Mouse (Mus musculus) lung, postnatal 0 days (tissue): ENCODE measurements around the gene Ccdc30. TPM values are rescaled to one million over a fixed set of nuclear protein-coding genes. Genes with fewer than 3 reads are reported as not detected.

Experiments
- ATAC-seq: fragments of 200-750 bp; cut with Nextera tagmentation; 2 replicates; pipeline ENCODE4 v1.8.0; 2017; ENCODE audit warnings: moderate library complexity
- DNase-seq: peaks from one replicate; pipeline ENCODE4 v3.0.0-alpha.2; 2016; ENCODE audit warnings: low spot score
- H3K27ac ChIP-seq: fragments of 300-500 bp; sonication (generic); 2 replicates; pipeline ENCODE4 v1.5.1; 2014; ENCODE audit warnings: antibody characterized with exemption, mild to moderate bottlenecking, low read length, mixed read lengths
- H3K27me3 ChIP-seq: fragments of 300-500 bp; sonication (generic); replicated peaks from 2 replicates; pipeline ENCODE4 v1.6.1; 2014; ENCODE audit warnings: low read length, mixed read lengths; ENCODE audit not compliant: insufficient read depth
- H3K36me3 ChIP-seq: fragments of 300-500 bp; sonication (generic); 2 replicates; pipeline ENCODE4 v1.6.1; 2014; ENCODE audit warnings: low read length, mixed read lengths; ENCODE audit not compliant: insufficient read depth
- H3K4me1 ChIP-seq: fragments of 300-500 bp; sonication (generic); 2 replicates; pipeline ENCODE4 v1.6.1; 2014; ENCODE audit warnings: antibody characterized with exemption, low read depth, low read length, mixed read lengths; ENCODE audit not compliant: insufficient read depth
- H3K4me2 ChIP-seq: fragments of 300-500 bp; sonication (generic); replicated peaks from 2 replicates; pipeline ENCODE4 v1.6.1; 2014; ENCODE audit warnings: low read depth, mild to moderate bottlenecking, low read length, moderate library complexity, mixed read lengths
- H3K4me3 ChIP-seq: fragments of 300-500 bp; sonication (generic); 2 replicates; pipeline ENCODE4 v1.5.1; 2014; ENCODE audit warnings: low read depth, low read length
- H3K9ac ChIP-seq: fragments of 300-500 bp; sonication (generic); replicated peaks from 2 replicates; pipeline ENCODE4 v1.6.1; 2014; ENCODE audit warnings: low read depth, mild to moderate bottlenecking
- H3K9me3 ChIP-seq: fragments of 300-500 bp; sonication (generic); 2 replicates; pipeline ENCODE4 v1.6.1; 2016; ENCODE audit warnings: low read length, mixed read lengths
- CTCF ChIP-seq: IDR thresholded peaks from 2 replicates; pipeline ENCODE4 v1.5.1; 2016; ENCODE audit warnings: antibody characterized with exemption, mild to moderate bottlenecking
- EP300 ChIP-seq: IDR thresholded peaks from 2 replicates; pipeline ENCODE4 v1.6.1; 2016; ENCODE audit warnings: antibody characterized with exemption, mild to moderate bottlenecking, control low read depth
- WGBS: fragments of 180-500 bp; shearing (Covaris S2); extraction: QIAGEN DNeasy Blood & Tissue Kit; methylation state at CpG from one replicate; pipeline ENCODE4 v1.1.7; 2014; 5-methylcytosine and 5-hydroxymethylcytosine counted together
- polyA plus RNA-seq: library from polyadenylated mRNA; unstranded; fragments of >200 nt; fragmentation: Nextera tagmentation; extraction: Ambion mirVana; gene quantifications from 2 replicates; pipeline ENCODE4 v1.2.1, GENCODE M21; 2015

Ccdc30 gene
- polyA plus RNA-seq, 1 experiment from 2014 or later, result 7.3 TPM

GRCm38 (mm10) chr4:119333487-119333886 is 81.8 kb downstream of the Ccdc30 start:
- H3K4me2 ChIP-seq, result no peak overlapping the region
- WGBS, result 64% methylated on average over 6 of the region's 6 CpGs

DNA sequence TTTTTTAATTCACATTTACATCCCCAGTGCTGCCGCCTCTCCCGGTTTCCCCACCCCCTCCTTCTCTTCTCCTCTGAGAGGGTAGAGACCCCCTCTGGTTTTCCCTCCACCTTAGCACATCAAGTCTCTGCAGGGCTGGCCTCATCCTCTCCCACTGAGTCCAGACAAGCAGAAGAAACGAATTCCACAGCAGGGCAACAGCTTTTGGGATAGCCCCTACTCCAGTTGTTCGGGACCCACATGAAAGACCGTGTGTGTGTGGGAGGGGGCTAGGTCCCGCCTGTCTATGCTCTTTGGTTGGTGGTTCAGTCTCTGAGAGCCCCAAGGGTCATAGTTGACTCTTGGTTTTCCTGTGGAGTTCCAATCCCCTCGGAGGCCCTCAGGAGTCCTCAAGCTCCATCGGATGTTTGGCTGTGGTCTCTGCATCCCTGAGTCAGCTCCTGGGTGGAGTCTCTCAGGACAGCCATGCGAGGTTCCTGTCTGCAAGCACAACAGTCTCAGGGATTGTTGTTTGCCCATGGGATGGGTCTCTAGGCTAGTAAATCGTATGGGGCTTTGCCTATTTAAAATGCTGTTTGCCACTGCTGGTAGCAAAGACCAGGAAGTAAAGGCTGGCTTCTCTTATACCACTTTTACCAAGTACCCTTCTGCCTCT is 94.3 kb downstream of the Ccdc30 start:
- 32% methylated on average over 10 of the region's 10 CpGs for WGBS
- H3K4me1 ChIP-seq, result peaks cover 7% of the 10 kb centered on the region; the same call in 1 of the 2 replicates
- TF ChIP-seq EP300, result no peak
- TF ChIP-seq CTCF, result no peak
- no peaks in the 10 kb centered on the region for H3K9me3 ChIP-seq
- H3K27ac ChIP-seq, result 0 out of 2 replicates have a peak overlapping the region, but pooled peaks have one; percentile 43
- no peak overlapping the region for H3K9ac ChIP-seq
- peak overlapping the region; percentile 72 for H3K4me3 ChIP-seq
- no peaks in the 10 kb centered on the region for H3K27me3 ChIP-seq
- ATAC-seq (0 out of 2 replicates have a peak, but pooled peaks have one; percentile 6), DNase-seq (no peak)
- H3K36me3 ChIP-seq, result 0 out of 2 replicates have a peak, but pooled peaks cover 8% of the 10 kb centered on the region
- peak overlapping the region; percentile 93 for H3K4me2 ChIP-seq

More at GRCm38 (mm10) chr4:119333487-119333886, 81.8 kb downstream of the Ccdc30 start:
- H3K27me3 ChIP-seq, result no peaks in the 10 kb centered on the region
- no peaks in the 10 kb centered on the region for H3K4me1 ChIP-seq
- H3K36me3 ChIP-seq, result no peaks in the 10 kb centered on the region
- ATAC-seq (no peak), DNase-seq (no peak)
- TF ChIP-seq EP300 (no peak), CTCF (no peak)
- H3K27ac ChIP-seq, result no peak overlapping the region
- no peak overlapping the region for H3K9ac ChIP-seq
- H3K9me3 ChIP-seq, result no peaks in the 10 kb centered on the region
- no peak overlapping the region for H3K4me3 ChIP-seq

DNA sequence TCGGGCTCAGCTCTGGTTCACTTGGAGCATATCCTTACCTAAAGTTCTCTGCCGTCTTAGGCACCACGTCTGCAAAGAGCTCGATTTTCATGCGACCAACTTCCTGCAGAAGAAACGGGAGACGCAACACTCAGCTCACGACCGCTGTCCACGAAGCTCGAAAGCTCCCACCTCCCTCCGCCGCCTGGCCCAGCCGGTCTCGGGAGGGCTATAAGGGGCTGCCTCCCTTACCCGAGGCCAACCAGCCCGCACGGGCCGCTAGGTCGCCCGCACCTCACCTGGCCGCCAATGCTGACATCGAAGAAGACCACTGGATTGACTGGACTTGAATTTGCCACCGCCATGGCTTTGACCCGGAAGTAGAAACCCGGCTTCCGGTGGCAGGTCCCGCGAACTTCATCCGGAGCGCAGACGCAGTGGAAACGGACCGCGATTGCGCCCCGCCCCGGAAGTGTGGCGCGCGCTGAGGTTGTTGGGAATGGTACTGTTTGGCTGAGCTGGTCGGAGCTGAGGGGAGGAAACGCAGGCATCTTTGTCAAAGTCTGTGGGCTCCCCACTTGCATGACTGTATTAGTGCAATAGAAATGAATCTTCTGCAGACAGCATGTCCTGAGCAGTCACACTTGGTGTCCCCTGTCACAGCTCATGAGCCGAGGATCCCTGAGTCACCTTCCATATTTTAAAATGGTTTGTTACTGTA is 95.0 kb downstream of the Ccdc30 start, which contains the start of gene Ppih:
Gene Ppih (minus strand): TSS at position 416 of the 700 bp plus-strand sequence.
- DNase-seq (peak; percentile 97), ATAC-seq (peak; percentile 100)
- Histone ChIP-seq H3K9me3 (no peaks in the 10 kb centered on the region), H3K4me2 (peak within 1 kb of the TSS; percentile 93), H3K27me3 (no peaks in the 10 kb centered on the region), H3K9ac (peak within 1 kb of the TSS; percentile 48), H3K36me3 (peaks cover 13% of the 10 kb centered on the region; the same call in 1 of the 2 replicates), H3K4me1 (peaks cover 7% of the 10 kb centered on the region; the same call in 1 of the 2 replicates), H3K27ac (peak within 1 kb of the TSS; percentile 43), H3K4me3 (peak within 1 kb of the TSS; percentile 72)
- 1% methylated on average over 44 of the region's 44 CpGs for WGBS
- TF ChIP-seq CTCF (peak; percentile 13; the same call in 1 of the 2 replicates), EP300 (no peak)

GRCm38 (mm10) chr4:119313756-119314155 is 101.6 kb downstream of the Ccdc30 start:
- no peak for ATAC-seq
- TF ChIP-seq CTCF (no peak), EP300 (no peak)
- no peaks in the 10 kb centered on the region for H3K27me3 ChIP-seq
- H3K4me3 ChIP-seq, result no peak overlapping the region
- DNase-seq, result no peak
- H3K36me3 ChIP-seq, result peaks cover 22% of the 10 kb centered on the region; the same call in 1 of the 2 replicates
- H3K9ac ChIP-seq, result no peak overlapping the region
- H3K9me3 ChIP-seq, result no peaks in the 10 kb centered on the region
- WGBS, result 83% methylated on average over 1 of the region's 1 CpGs
- no peak overlapping the region for H3K4me2 ChIP-seq
- H3K4me1 ChIP-seq, result no peaks in the 10 kb centered on the region
- H3K27ac ChIP-seq, result no peak overlapping the region

- H3K27me3 ChIP-seq, result no peaks in the 10 kb centered on the region
- no peak overlapping the region for H3K27ac ChIP-seq
- TF ChIP-seq CTCF, result no peak
- no peak for TF ChIP-seq EP300
- H3K9me3 ChIP-seq, result no peaks in the 10 kb centered on the region
- H3K4me3 ChIP-seq, result no peak overlapping the region
- no peaks in the 10 kb centered on the region for H3K4me1 ChIP-seq
- no peak for ATAC-seq
- WGBS, result 72% methylated on average over 5 of the region's 5 CpGs
- DNase-seq, result no peak
- no peak overlapping the region for H3K4me2 ChIP-seq
- H3K9ac ChIP-seq, result no peak overlapping the region
- peaks cover 6% of the 10 kb centered on the region; the same call in 1 of the 2 replicates for H3K36me3 ChIP-seq
Measured at GRCm38 (mm10) chr4:119305418-119305817, 109.9 kb downstream of the Ccdc30 start.

DNA sequence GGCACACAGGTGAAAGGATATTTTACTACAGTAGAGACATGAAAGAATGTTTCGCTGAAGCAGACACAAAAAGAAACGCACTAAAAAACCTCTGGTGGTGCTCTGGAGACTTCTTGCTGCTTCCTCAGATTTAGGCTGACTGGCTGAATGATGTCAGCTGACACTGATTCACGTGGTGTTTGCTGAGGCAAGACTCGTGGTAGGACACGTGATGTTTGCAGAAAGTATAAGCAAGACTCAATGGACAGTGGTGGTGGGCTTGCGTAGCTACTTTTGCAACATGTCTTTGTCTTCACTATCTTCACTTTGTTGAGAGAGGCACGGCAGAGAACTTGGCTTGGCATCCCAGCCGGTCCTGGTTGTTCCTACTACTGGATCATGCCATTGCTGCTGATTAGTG is 112.0 kb downstream of the Ccdc30 start:
- no peak overlapping the region for H3K4me2 ChIP-seq
- H3K9ac ChIP-seq, result no peak overlapping the region
- no peak for DNase-seq
- H3K36me3 ChIP-seq, result 0 out of 2 replicates have a peak, but pooled peaks cover under 1% of the 10 kb centered on the region
- TF ChIP-seq EP300 (no peak), CTCF (no peak)
- ATAC-seq, result no peak
- H3K4me1 ChIP-seq, result no peaks in the 10 kb centered on the region
- H3K4me3 ChIP-seq, result no peak overlapping the region
- 81% methylated on average over 8 of the region's 8 CpGs for WGBS
- no peaks in the 10 kb centered on the region for H3K27me3 ChIP-seq
- H3K27ac ChIP-seq, result no peak overlapping the region
- no peaks in the 10 kb centered on the region for H3K9me3 ChIP-seq
